In genomic region chr10:111298140-111299098, GRCm38 (mm10) we compare ENCODE assay signal across 7 mouse cellular contexts. TPM values are rescaled to one million over a fixed set of nuclear protein-coding genes. Genes with fewer than 3 reads are reported as not detected.
DNase-seq lines count a peak whose midpoint lies in the region; ATAC-seq lines count a peak whose summit lies in the region.

Gene Bbs10, plus strand, starts transcription at chr10:111298679.

- peak within 1 kb of the TSS; percentile 63 for H3K4me2 ChIP-seq in intestine, embryonic 16.5 days (ENCODE audit: low read depth, low read length)
- H3K4me2 ChIP-seq in midbrain, embryonic 11.5 days = peak within 1 kb of the TSS; percentile 62

- peak within 1 kb of the TSS; percentile 76 for H3K9ac ChIP-seq in intestine, embryonic 16.5 days (ENCODE audit: low read depth, low read length)
- H3K9ac ChIP-seq in midbrain, embryonic 11.5 days (ENCODE audit: low read length) = peak within 1 kb of the TSS; percentile 80

- WGBS in intestine, embryonic 16.5 days = 1% methylated on average over 54 of the region's 54 CpGs
- WGBS in midbrain, embryonic 11.5 days = 1% methylated on average over 54 of the region's 54 CpGs

- intact Hi-C loops in left cerebral cortex, postnatal 36 days (cut with DNase I) = loop anchor here (1.0 to 5.0 kb wide), 3 partner anchors 175 to 674 kb away; partner anchors contain the start of genes Krr1 and Nap1l1

- no peaks in the 10 kb centered on the region for H3K27me3 ChIP-seq in intestine, embryonic 16.5 days (replicated peaks; ENCODE audit: control insufficient read depth, insufficient read depth, low read length)
- no peaks in the 10 kb centered on the region for H3K27me3 ChIP-seq in midbrain, embryonic 11.5 days (ENCODE audit: control insufficient read depth, insufficient read depth, low read length)

- peak within 1 kb of the TSS; percentile 84 for H3K4me3 ChIP-seq in intestine, embryonic 16.5 days (ENCODE audit: low read length)
- peak within 1 kb of the TSS; percentile 70 for H3K4me3 ChIP-seq in midbrain, embryonic 11.5 days (ENCODE audit: low read depth, low read length)

- H3K27ac ChIP-seq in intestine, embryonic 16.5 days (ENCODE audit: low read length) = peak within 1 kb of the TSS; percentile 72
- peak within 1 kb of the TSS; percentile 86 for H3K27ac ChIP-seq in midbrain, embryonic 11.5 days (ENCODE audit: low read depth, low read length)

- H3K4me1 ChIP-seq in intestine, embryonic 16.5 days (ENCODE audit: control insufficient read depth, insufficient read depth, low read length) = no peaks in the 10 kb centered on the region
- no peaks in the 10 kb centered on the region; the same call in 1 of the 2 replicates for H3K4me1 ChIP-seq in midbrain, embryonic 11.5 days (ENCODE audit: control insufficient read depth, insufficient read depth, low read length)

- ATAC-seq in intestine, embryonic 16.5 days = peak; percentile 100
- ATAC-seq in midbrain, embryonic 11.5 days (ENCODE audit: low FRiP score) = peak; percentile 99

- no peaks in the 10 kb centered on the region for H3K9me3 ChIP-seq in intestine, embryonic 16.5 days (ENCODE audit: control insufficient read depth, low read length)
- no peaks in the 10 kb centered on the region for H3K9me3 ChIP-seq in midbrain, embryonic 11.5 days (ENCODE audit: control insufficient read depth, low read length)

- peak; percentile 93 for DNase-seq in adrenal gland, adult 8-10 months
- peak; percentile 96 for DNase-seq in embryo, embryonic 9.5 days (ENCODE audit: extremely low spot score)
- DNase-seq in gastrocnemius, postnatal 4 days (ENCODE audit: low spot score in 2 of 2) = peak; percentile 95 to 97
- DNase-seq in left cerebral cortex, postnatal 36 days (ENCODE audit: low spot score in 2 of 2) = peak; percentile 93 to 94
- DNase-seq in midbrain, embryonic 11.5 days (ENCODE audit: low spot score, missing footprints) = peak; percentile 99
- DNase-seq in skeletal muscle tissue, adult 2 months (ENCODE audit: low read depth, low spot score) = peak; percentile 92

- no peaks in the 10 kb centered on the region for H3K36me3 ChIP-seq in intestine, embryonic 16.5 days (ENCODE audit: control insufficient read depth, insufficient read depth, low read length)
- H3K36me3 ChIP-seq in midbrain, embryonic 11.5 days (ENCODE audit: control insufficient read depth, insufficient read depth, low read length) = no peaks in the 10 kb centered on the region

RNA-seq across cellular contexts. Expression of gene Bbs10, which starts in this region (rescaled TPM):
- total RNA-seq in adrenal gland, adult 8-10 months (2022) = 1 to 10 TPM; 7.1 to 8.9 (median 7.9) TPM
- 1 to 10 TPM; 3.2 to 3.5 TPM for total RNA-seq in gastrocnemius, postnatal 4 days (2021)
- polyA plus RNA-seq in intestine, embryonic 16.5 days (2015; fragmentation: Nextera tagmentation; extraction: Ambion mirVana) = 3.9 and 4.1 TPM in 2 replicates
- total RNA-seq in left cerebral cortex, postnatal 36 days (2021) = 1 to 10 TPM; 5.8 to 7.1 TPM
- 7.7 and 9.0 TPM in 2 replicates for polyA plus RNA-seq in midbrain, embryonic 11.5 days (2014; fragmentation: Nextera tagmentation; extraction: Ambion mirVana)

Comparison
In these comparisons a context has a peak if more than half of its experiments do, and no peak if none do; other contexts are left out.
1. Peak in every context shown above with its lines: DNase-seq, ATAC-seq, H3K4me3 ChIP-seq and H3K27ac ChIP-seq.